Mouse (Mus musculus): ENCODE measurements around the gene Rnf26.

The Rnf26 gene

DNA sequence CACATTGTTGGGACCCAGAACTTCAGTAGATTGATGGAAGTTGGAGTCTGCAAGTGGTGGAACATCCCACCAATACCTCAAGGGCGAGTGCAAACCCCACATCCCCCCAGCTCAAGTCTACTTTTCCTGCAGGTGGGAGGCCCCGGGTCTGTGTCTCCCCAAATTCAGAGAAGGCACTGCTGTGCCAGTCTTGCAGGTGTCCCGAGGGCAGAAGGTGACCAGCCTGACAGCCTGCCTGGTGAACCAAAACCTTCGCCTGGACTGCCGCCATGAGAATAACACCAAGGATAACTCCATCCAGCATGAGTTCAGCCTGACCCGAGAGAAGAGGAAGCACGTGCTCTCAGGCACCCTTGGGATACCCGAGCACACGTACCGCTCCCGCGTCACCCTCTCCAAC lies 66.9 kb downstream of the Rnf26 start:
- no peak for DNase-seq (ENCODE audit: low read depth, low spot score)

DNA sequence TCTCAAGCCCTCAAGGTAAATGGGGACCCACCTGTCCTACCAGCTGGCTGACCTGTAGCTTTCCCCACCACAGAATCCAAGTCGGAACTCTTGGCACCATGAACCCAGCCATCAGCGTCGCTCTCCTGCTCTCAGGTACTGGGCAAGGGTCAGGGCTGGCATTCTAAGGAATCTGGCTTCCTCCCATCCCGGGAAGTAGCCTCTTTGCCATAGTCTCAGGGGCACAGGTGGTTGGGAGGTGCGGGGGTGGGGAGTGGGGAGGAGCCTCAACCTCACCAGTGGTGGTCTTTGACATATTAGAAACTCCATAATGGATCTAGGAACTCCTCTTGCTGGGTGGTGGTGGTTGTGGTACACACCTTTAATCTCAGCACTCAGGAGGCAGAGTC lies 67.4 kb downstream of the Rnf26 start:
- DNase-seq (ENCODE audit: low read depth, low spot score), result no peak
